Mouse (Mus musculus) cerebellum, adult 9-11 months (tissue): ENCODE measurements around the gene Ccdc73.

Source experiments
- DNase-seq: peaks from one replicate; pipeline ENCODE4 v3.0.0; 2022

Gene Ccdc73

GRCm38 (mm10) chr2:105030505-105030904 lies 162.9 kb downstream of the Ccdc73 start:
- DNase-seq: no peak

GRCm38 (mm10) chr2:105034084-105034483 lies 166.5 kb downstream of the Ccdc73 start:
- no peak for DNase-seq

DNA sequence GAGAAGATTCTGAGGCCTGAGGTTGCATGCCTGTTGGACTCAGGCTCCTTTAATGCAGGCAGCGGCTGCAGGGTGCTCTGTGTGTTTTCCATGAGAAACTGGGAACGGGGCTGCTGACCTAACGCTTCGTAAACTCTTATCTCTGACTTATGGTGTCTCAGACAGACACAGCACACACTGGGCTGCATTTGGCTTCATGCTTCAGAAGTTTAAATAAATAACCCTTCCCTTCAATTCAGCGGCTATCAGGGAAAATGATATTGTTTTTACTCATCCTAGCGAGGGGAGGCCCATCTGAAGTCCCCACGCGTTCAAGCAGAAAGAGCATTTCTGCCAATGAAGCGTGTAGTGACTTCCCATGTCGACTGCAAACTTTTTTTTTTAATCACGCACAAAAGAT lies 168.4 kb downstream of the Ccdc73 start:
- no peak for DNase-seq

- DNase-seq: no peak
These were observed 168.9 kb downstream of the Ccdc73 start for GRCm38 (mm10) chr2:105036401-105037070.

GRCm38 (mm10) chr2:105037956-105038569 lies 170.5 kb downstream of the Ccdc73 start:
- no peak for DNase-seq

- DNase-seq: no peak
These were observed 171.3 kb downstream of the Ccdc73 start for GRCm38 (mm10) chr2:105038879-105039278.

DNA sequence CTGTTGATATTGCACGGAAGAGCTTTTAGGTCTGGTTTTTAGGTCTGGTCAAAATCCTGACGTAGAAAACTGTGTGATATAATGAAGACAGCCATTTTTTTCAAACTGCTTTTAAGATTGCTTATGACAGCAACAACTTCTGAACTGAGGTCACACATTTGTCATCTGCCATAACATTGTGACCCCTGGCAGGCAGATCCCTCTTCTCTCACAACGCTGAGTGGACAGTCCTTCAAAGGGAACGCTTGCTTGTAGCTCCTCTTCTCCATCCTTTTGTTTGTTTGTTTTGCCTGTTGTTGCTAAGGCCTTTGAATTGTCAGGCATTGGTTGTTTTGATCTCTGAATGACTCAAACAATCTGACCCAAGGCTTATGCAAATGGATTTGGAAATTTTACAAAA lies 173.3 kb downstream of the Ccdc73 start:
- DNase-seq: no peak

- DNase-seq: no peak
These were observed 175.5 kb downstream of the Ccdc73 start for GRCm38 (mm10) chr2:105043152-105043551.

DNA sequence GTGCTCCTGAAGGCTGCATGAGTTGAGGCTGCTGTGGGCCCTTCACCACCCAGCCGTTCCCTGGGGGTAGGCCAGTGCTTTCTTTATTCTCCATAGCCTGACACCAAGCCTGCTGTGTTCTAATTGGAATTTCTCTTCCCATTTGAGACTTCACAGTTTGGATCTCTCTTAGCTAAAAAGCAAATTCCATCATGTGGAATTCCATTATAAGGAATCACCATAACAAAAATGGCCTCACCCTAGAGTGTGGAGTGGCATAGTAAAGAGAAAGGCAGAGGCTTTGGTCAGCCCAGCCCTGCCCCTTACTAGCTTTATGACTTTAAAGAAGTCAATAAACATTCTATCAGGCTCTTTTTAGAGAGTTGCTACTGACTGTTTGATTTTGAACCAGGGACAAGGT lies 180.7 kb downstream of the Ccdc73 start:
- DNase-seq: no peak

GRCm38 (mm10) chr2:105055529-105055928 lies 187.9 kb downstream of the Ccdc73 start:
- DNase-seq: no peak

GRCm38 (mm10) chr2:105058577-105059116 lies 191.0 kb downstream of the Ccdc73 start:
- no peak for DNase-seq

DNA sequence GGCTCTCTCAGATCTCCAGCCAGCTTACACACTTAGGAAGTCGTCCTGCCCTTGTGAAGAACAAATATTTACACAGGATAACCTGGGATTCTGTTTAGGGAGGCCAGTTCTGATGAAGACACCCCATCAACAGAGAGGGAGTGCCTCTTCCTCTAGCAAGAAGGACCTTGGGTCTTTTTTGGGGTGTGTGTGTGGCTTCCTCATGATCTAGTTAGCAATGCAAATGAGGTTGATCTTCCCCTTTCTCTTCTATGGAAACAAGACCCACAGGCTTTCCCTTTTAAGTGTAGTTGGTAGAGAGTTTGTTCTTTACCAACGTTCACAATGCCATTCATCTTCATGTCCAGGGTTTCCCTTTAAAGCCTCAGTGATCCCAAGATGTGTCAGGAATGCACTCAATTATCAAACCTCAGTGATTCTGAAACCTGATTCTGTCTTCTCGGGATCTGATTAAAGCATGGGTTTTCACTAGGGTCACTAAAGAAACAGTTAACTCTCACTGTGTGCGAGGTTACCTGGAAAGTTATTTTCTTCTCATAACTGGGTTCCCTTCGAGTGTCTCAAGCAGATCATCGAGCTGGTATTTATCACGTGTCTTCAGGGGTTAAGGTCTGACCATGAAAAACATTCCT lies 195.3 kb downstream of the Ccdc73 start:
- no peak for DNase-seq
